Mouse (Mus musculus) G1E-ER4 (cell line): ENCODE data around the gene Akap5. TPM values are rescaled to one million over a fixed set of nuclear protein-coding genes. Genes with fewer than 3 reads are reported as not detected.

Experiments used
- GATA1 ChIP-seq: IDR thresholded peaks from one replicate; pipeline ENCODE4 v1.8.0; 2012; ENCODE audit warnings: low read length, inconsistent platforms
- polyA plus RNA-seq: library from polyadenylated mRNA; stranded (reverse); fragments of >175 nt; gene quantifications from 2 replicates; pipeline ENCODE4 v1.2.3, GENCODE M21; 2012

Akap5 gene
- polyA plus RNA-seq, 1 experiment, result 0.12 TPM

DNA sequence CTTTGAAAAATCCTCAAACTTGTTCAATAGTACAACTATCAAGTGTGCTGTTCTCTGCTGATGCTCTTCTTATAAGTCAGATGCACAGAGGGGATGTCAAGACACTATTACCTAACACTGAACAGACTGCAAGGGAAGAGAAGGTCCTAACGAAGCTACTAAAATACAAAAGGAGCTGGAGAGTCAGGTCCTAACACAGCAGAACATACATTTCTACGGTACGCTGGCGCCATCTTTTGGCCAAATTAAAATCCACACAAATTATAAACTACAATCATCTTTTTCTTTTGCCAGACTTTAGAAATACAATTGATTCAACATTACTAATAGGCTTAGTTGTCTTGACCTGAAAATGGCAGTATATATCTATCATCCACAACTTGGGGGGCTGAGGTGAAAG, 16.4 kb downstream of the Akap5 start:
- TF ChIP-seq GATA1, result no peak

DNA sequence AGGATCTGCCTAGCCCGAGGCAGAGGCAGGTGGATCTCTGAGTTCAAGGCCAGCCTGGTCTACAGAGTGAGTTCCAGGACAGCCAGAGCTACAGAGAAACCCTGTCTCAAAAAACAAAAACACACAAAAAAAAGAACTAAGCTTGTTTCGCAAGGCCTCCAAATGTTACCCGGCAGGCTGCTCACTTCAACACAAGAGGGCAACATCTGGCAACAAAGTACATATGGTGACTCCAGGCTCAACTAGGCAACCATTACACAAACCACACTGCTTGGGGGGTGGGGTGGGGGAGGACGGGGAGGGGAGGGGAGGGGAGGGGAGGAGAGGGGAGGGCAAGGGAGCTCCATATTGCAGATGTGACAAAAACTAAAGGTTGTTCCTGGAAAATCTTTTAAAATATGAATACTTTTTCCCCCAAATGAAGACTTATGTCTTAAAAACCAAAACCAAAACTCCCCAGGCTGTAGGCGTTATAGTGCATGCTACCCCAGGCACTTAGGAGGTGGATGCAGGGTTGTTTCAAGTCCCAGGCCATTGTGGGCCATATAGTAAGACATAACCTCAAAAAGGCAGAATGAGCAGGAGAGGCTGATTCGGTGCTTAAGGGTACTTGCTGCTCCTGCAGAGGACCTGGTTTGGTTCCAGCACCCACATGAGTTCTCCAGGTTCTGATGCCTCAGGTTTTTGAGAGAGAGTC, 21.2 kb downstream of the Akap5 start:
- no peak for TF ChIP-seq GATA1

DNA sequence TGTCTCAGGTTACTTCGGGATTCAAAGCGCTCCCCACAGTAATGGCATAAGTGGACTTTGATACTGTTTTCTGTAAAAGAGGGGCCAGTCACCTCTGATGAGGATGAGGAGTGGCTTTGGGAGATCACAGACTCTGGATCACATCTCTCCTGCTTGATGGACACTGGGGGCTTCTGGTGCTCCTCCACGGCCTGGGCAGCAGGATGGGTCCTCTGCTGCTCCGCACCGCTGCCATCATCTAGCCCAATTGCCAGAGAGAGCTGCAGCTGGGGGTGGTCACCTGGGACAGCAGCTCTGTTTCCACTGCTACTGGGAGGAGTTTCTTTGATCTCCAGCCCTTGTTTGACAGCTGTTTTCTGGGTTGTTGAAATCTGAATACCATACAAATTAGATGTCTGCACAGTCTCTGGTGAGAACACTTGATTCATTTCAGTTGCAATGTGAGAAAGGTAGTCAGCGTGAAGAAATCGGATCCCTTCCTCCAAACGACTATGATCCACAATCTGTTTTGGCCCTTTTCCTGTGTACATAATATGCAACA, 25.1 kb downstream of the Akap5 start:
- no peak for TF ChIP-seq GATA1

DNA sequence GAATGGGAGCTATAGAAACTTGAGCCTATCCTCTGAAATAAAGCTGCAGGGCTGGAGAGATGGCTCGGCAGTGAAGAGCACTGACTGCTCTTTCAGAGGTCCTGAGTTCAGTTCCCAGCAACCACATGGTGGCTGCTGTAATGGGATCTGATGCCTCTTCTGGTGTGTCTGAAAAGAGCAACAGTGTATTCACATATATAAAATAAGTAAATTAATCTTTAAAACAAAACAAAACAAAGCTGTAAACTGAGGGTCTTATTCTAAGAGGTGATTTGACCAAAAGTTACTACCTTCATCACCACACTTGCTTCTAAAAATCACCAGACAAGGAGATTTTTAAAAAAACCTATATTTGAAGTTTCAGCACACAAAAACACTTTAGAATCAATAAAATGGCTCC, 36.2 kb downstream of the Akap5 start:
- TF ChIP-seq GATA1, result no peak

DNA sequence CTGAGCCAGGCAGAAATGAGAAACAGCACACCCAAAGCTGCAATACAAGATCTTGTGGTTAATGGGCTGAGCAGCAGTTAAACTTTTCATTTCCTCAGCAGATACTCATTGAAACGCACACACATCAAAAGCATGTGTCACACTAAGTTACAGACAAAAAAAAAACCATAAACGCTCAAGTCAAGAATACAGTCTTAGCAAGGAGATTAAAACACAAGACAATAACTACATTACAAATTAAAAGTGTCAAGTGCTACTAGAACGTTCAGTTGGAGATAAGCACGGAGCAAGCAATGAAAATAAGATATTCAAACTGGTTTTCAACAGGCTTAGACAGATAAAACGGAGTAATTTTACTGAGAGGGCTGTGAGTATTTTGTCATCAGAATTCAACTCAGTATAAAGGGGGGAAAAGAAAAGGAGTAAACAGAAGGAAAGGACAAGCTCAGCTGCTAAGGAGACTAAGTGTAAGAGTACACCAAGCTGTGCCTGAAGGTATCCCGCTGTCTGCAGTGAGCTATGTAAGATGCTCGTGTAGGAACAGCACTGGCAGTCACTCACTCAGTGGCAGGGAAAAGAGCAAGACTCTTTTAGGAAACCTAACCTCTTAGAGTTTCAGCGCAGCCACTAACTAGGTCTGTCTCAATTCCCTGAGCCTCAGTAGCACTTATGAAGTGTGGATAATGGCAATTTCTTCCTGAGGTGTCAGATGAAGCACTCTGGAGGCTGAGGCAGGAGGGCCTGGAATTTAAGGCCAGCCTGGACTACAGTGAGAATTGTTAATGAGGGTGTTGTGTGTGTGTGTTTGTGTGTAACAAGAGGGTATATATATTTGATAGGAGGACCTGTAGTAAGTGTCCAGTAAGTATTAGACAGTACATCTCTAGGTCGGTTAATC, 37.0 kb downstream of the Akap5 start:
- TF ChIP-seq GATA1, result no peak

DNA sequence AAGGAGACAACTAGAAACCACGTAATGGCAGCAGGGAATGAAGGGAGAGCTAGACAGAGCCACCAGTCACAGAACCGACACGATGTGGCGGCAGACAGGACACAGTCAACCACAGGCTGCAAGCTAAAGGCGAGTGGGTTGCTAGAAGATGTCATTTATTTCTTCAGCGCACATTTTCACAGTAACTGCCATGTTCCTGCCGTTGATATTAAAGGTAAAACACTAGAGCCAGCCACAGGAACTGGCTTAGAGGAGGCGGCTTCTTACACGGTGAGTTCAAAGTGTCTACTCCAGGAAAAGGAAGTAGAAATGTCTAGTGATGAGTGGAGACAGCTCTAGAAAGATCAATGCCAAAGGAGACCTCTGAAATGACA, 37.6 kb downstream of the Akap5 start:
- TF ChIP-seq GATA1, result no peak

DNA sequence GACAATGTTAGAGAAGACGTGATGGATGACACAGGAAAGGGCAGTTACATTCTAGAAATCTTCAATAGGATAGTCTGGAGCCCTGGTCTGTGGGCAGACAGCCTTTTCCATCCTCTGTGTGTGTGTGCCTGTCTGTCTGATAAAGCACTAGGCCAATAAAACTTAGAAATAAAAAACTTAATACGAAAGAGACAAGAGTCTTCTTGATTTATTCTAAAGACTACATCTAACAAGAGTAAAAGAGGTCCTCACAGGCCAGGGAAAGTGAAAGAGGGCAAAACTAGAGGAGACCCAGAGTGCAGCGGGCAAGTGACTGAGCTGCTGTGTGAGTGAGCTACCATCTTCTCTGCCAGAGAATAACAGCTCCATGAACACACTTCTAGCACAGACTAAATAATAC, 41.6 kb downstream of the Akap5 start:
- no peak for TF ChIP-seq GATA1

DNA sequence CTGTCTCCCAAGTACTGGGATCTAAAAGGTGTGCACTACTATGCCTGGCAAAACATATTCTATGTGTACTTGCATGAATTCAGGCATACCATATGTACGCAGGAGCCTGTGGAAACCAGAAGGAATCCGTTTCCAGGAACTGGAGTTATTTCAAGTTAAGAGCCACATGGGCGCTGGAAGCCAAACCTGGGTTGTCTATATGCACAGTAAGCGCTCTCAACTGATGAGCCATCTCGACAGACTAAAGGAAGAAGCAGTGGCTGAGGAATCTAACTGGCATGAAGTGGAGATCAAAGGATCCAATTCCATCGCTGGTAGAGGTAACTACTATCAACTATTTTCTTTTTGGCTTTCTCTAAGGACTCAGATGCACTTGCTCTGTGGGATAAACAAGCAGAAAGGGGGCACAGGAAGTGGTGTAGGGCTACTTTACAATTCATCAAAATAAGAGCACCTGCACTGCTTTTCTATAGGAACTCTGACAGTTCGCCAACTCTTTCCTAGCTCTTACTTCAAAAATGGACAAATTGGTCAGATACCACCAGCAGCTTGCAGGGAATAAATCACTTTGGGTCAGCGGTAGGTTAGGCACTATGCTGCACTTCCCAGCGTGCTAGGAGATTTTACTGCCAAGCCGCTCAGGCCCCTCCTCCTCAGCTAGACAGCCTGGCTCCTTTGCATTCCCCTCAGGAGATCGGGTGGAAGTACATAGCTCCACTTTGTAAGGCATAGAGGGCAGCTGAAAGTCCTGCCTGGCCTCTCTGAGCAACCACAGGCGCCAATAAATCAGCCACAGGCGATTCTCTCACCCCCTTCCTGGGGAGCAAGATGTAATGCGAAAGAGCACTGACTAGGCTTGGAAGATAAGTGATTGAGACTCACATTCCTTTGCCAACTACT, 42.7 kb downstream of the Akap5 start:
- no peak for TF ChIP-seq GATA1

DNA sequence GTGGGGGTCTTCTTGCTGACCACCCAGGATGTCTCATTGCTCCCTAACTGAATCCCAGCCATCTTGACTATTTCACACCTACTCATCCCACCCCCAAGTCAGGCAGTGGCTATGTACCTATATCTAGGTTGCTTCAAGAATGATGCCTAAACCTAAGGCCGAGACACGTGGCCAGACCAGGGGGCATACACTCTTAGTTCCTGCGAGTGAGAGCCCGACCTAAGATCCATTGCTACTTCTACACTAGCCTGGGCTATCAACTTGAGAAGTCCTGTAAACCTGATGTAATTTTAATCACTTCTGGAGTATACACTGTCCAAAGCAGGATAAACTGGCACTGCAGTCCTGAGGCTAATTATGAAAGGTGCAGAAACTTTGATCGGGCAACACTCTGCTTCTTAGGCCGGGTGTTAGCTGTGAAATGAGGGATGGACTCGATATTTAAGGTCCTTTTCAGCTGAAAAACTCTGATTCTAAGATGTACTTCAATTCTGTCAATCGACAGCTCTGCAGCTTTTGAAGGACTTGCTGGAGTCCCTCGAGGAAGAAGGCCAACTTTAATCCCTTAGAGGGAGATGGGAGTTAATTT, 43.6 kb downstream of the Akap5 start:
- TF ChIP-seq GATA1, result no peak

DNA sequence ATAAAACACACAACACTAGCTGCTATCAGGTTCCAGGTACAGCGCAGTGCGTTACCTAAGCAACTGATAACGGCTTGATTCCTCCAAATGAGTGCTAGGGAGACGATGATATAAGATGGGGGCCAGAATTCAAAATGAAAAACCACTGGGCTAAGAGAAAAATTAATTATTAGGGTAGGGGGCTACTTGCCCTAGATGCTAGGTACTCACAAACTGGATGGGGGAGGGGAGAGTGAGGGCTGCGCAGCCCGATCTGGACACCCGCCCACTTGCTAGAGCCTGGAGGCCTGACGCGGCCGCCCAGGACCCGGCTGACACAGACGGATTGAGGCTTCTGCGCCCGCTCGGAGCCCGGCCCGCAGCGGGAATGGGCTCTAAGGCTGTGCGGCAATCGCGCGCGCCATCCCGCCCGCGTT, 44.1 kb downstream of the Akap5 start:
- no peak for TF ChIP-seq GATA1

DNA sequence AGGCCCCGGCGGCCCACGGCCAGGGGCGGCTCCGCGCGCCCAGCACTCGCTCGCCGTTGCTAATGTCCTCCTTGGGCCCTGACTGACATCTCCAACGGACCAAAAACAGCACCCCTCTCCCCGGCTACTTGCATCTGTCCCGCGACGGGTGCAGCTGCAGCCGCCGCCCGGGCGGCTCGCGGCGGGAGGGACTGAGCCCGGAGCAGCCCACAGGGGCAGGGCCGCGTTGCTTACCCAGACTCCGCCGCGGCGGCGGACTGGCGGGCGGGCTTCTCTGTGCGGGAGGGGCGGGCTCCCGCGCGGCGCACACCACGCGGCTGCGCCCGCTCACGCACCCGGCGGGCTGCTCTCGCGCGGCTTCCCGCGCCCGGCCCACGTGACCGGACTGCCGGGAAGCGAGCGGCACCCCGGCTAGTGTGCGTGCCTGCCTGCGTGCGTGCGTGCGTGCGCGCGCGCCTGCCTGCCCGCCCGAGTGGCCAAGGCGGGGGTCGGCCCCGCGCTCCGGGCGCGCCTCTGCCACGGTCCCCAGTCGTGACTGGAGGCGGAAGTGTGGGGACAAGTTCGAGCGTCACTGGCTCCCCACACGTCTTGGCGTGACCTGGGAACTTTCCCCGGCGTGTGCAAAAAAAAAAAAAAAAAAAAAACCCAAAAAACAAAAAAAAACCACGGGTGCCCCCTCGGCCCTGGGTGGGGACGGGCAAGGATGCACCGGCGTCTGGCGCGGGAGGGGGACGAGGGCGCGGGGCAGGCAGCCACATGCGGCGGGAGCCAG, 44.7 kb downstream of the Akap5 start, which contains the start of gene Zbtb25:
TSS of gene Zbtb25 (minus strand) at position 397 of the 772 bp plus-strand sequence.
- TF ChIP-seq GATA1, result no peak

DNA sequence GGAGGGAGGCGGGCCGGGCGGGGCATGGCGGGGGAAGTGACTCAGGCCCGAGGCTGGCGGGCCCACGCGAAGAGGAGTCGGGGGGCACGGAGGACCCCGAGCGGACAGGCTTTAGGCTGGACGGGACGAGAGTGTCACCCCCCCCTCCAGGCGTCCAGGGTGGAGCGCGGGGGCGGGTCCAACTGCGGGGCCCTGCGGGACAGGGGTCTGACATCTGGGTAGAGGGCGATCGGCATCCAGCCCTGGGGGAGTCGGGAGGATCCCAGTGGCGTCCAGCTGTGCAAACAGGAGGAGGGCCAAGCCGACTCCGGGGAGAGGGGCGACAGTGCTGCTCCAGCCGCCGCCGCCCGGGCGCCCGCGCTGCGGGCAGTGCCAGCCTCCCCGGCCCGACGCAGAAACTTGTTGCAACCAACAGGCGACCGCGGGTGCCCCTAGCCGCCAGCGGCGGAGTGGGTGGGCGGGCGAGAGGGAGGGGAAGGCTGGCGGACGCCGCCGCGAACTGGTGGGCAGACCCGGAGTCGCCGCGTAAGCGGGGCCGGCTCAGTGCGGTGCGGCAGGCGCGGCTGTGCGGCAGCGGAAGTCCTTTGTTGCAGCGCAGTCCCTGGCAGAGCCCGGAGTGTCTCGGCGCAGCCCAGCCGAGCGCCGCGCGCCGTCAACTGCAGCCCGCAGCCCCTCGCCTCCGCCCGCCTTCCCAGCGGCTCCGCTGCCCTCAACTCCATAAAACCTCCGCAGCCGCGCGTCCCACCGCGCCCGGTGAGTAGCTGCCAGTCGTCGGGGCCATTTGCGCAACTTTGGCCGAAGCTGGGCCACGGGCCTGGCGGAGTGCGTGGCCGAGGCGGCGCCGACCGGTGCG, 45.5 kb downstream of the Akap5 start, which contains the start of gene Zbtb1:
TSS of gene Zbtb1 (plus strand) at position 289 of the 853 bp plus-strand sequence.
- TF ChIP-seq GATA1, result no peak
